Mouse (Mus musculus) Patski (cell line): ENCODE measurements around the gene Ssbp2. TPM values are rescaled to one million over a fixed set of nuclear protein-coding genes. Genes with fewer than 3 reads are reported as not detected.

ENCODE experiments used
- ATAC-seq: fragments of 100-300 bp; one replicate; pipeline ENCODE4 v1.8.0; 2021
- CTCF ChIA-PET: fragments of 350-600 bp; sonication (Branson Sonifier 250); formaldehyde crosslinking; loops from one replicate; lab custom pipeline; 2022; ENCODE audit warnings: inconsistent platforms; lab: Charles Lee
- POLR2A ChIA-PET: fragments of 350-600 bp; sonication (Branson Sonifier 250); formaldehyde crosslinking; loops from one replicate; lab custom pipeline; 2022; ENCODE audit warnings: antibody characterized with exemption, inconsistent platforms; lab: Charles Lee
- DNase-seq: peaks from one replicate; pipeline ENCODE4 v3.0.0-alpha.2; 2011; ENCODE audit warnings: low read depth, low spot score
- H3K27me3 ChIP-seq: fragments of 371-371 bp; one replicate; pipeline ENCODE4 v1.5.1; 2021
- CTCF ChIP-seq: fragments of 100-300 bp; IDR thresholded peaks from one replicate; pipeline ENCODE4 v1.5.1; 2021
- in situ Hi-C: fragments of 300-500 bp; cut with MboI; formaldehyde crosslinking; loops from 3 replicates; pipeline ENCODE4 v1.11.1; 2018; ENCODE audit warnings: low pct_unique_long_range_greater_than_20kb, mixed read lengths
- polyA plus RNA-seq: library from polyadenylated mRNA; unstranded; gene quantifications from one replicate; pipeline ENCODE4 v1.2.3, GENCODE M21; 2021

Ssbp2 gene
- polyA plus RNA-seq, 1 experiment from 2014 or later, result 91.1 TPM

DNA sequence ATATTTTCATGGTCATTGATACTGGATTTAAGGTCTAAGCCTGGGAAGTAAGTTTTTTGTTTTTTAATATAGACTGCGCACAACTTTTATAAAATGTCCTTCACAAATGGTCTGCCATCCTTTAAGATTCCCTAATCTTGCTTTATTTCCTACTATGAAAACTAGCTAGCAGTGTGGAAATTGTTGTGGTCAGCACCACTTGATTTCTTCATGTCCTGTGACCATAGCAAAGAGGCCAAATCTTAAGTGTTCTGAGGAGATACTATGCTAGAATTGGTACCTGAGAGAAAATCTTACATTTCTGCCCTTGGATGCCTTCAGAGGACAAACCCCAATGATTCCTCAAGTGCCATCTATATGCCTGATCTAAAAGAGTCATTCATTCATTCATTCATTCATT lies 60.9 kb downstream of the Ssbp2 start:
- no peak for DNase-seq
- ChIA-PET CTCF (no interaction called here), POLR2A (no interaction called here)
- ATAC-seq, result no peak
- no peaks in the 10 kb centered on the region for H3K27me3 ChIP-seq
- in situ Hi-C loops, result no loop called here
- no peak for TF ChIP-seq CTCF

DNA sequence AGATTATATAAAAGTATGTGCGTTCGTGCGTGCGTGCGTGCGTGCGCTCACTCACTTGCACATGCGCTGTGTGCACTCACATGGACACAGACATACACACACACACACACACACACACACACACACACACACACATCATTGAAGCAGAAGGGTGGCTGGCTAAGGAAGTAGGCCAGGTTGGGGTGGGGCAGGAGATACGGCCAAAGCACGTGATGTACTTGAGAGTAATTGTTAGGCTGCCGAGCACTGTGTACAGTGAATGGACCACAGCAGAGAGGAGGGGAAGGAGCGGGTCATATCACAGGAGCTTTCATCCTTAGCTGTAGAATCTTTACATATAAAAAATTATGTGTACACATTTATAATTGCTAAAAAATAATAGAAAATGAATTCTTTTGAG lies 66.0 kb downstream of the Ssbp2 start:
- ATAC-seq (no peak), DNase-seq (no peak)
- ChIA-PET POLR2A (no interaction called here), CTCF (interaction anchor here (1.2 kb wide), 1 partner anchor 8 kb away, joined by 3 read pairs; no protein-coding TSS in a partner anchor)
- no peaks in the 10 kb centered on the region for H3K27me3 ChIP-seq
- in situ Hi-C loops, result no loop called here
- TF ChIP-seq CTCF, result no peak

GRCm38 (mm10) chr13:91529821-91530220 lies 69.7 kb downstream of the Ssbp2 start:
- in situ Hi-C loops, result no loop called here
- POLR2A ChIA-PET, result no interaction called here
- no peak for TF ChIP-seq CTCF

GRCm38 (mm10) chr13:91536711-91537110 lies 76.6 kb downstream of the Ssbp2 start:
- in situ Hi-C loops, result no loop called here
- ChIA-PET CTCF (no interaction called here), POLR2A (no interaction called here)
- TF ChIP-seq CTCF, result no peak
- no peaks in the 10 kb centered on the region for H3K27me3 ChIP-seq
- ATAC-seq (no peak), DNase-seq (no peak)

More at GRCm38 (mm10) chr13:91529821-91530220, 69.7 kb downstream of the Ssbp2 start:
- no peak for DNase-seq
- no peaks in the 10 kb centered on the region for H3K27me3 ChIP-seq
- CTCF ChIA-PET, result interaction anchor here (0.9 kb wide), 1 partner anchor 9 kb away, joined by 3 read pairs; no protein-coding TSS in a partner anchor
- ATAC-seq, result no peak

DNA sequence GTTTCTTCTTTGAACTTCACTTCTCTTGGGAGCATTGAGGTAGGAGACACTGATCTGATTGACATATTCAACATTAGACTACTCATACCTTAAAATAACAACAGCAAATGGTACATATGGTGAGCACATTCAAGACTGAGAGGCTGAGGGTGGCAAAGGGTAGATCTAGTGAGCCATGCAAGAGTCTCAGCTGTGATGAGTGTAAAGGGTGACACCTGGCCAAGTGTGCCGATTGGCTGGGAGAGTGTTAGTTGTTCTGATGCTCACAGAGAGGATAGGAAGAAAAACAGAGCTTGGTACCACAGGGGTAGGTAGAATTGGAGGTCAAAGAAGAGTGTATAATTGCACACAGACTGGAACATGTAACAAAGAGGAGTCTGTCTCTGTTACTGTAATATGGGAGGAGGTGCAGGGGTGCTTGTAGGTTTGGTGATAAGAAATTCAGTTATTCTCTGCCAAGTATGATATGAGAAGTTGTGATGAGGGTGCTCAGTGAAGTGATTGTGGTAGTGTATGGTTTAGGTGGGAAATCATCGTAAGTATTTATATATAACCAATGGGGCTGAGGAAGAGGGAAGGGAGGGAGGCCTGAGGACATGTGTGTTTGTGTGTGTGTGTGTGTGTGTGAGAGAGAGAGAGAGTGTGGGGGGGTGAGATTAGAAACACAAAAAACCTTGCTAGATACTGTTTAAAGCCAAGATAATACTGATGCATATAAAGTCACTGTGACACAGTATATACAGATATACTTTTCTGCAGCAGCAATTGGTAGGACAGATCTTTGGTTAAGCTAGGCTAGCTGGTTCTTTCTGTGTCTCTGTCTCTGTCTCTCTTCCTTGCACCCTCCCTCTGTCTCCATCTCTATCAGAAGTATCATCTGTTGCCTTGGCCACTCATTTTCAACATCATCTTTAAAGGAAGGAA lies 80.3 kb downstream of the Ssbp2 start:
- ChIA-PET CTCF (no interaction called here), POLR2A (no interaction called here)
- no peaks in the 10 kb centered on the region for H3K27me3 ChIP-seq
- DNase-seq, result no peak
- in situ Hi-C loops, result no loop called here
- no peak for TF ChIP-seq CTCF
- no peak for ATAC-seq

GRCm38 (mm10) chr13:91541069-91541429 lies 81.0 kb downstream of the Ssbp2 start:
- in situ Hi-C loops, result no loop called here
- POLR2A ChIA-PET, result no interaction called here
- no peak for ATAC-seq

GRCm38 (mm10) chr13:91543555-91543954 lies 83.5 kb downstream of the Ssbp2 start:
- POLR2A ChIA-PET, result no interaction called here
- DNase-seq (no peak), ATAC-seq (no peak)
- in situ Hi-C loops, result no loop called here
- no peak for TF ChIP-seq CTCF
- H3K27me3 ChIP-seq, result no peaks in the 10 kb centered on the region
- CTCF ChIA-PET, result no interaction called here

More at GRCm38 (mm10) chr13:91541069-91541429, 81.0 kb downstream of the Ssbp2 start:
- TF ChIP-seq CTCF, result no peak
- no peak for DNase-seq
- H3K27me3 ChIP-seq, result no peaks in the 10 kb centered on the region
- CTCF ChIA-PET, result no interaction called here

GRCm38 (mm10) chr13:91564047-91564446 lies 104.0 kb downstream of the Ssbp2 start:
- TF ChIP-seq CTCF, result no peak
- H3K27me3 ChIP-seq, result no peaks in the 10 kb centered on the region
- ATAC-seq (no peak), DNase-seq (no peak)
- POLR2A ChIA-PET, result no interaction called here
- in situ Hi-C loops, result no loop called here
- CTCF ChIA-PET, result interaction anchor here (1.6 to 1.7 kb wide), 2 partner anchors 11 to 16 kb away, joined by 3 to 4 read pairs; no protein-coding TSS in a partner anchor

GRCm38 (mm10) chr13:91564755-91565154 lies 104.7 kb downstream of the Ssbp2 start:
- DNase-seq, result no peak
- ATAC-seq, result no peak
- POLR2A ChIA-PET, result no interaction called here

DNA sequence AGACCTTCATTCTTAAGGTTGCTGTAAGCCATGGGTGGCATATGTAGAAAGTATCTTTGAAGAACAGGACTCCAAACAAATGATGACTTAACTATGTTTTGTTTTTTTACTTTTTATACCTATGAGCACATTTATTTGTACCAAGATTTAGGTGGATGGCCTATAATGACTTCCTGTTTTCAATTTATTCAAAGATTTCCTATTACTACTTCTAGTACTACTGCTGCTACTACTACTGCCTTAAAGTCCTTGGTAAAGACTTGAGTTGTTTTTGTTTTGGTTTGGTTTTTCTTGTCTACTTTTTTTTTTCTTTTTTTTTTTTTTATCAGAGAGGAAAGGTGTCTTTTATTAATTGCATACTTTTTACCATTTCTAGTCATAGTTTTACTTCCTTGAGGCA lies 121.4 kb downstream of the Ssbp2 start:
- ATAC-seq (no peak), DNase-seq (no peak)
- in situ Hi-C loops, result no loop called here
- ChIA-PET CTCF (no interaction called here), POLR2A (no interaction called here)
- H3K27me3 ChIP-seq, result no peaks in the 10 kb centered on the region
- TF ChIP-seq CTCF, result no peak

More at GRCm38 (mm10) chr13:91564755-91565154, 104.7 kb downstream of the Ssbp2 start:
- in situ Hi-C loops, result no loop called here
- no peak for TF ChIP-seq CTCF
- CTCF ChIA-PET, result interaction anchor here (1.6 to 1.7 kb wide), 2 partner anchors 10 to 17 kb away, joined by 3 to 4 read pairs; no protein-coding TSS in a partner anchor
- no peaks in the 10 kb centered on the region for H3K27me3 ChIP-seq

DNA sequence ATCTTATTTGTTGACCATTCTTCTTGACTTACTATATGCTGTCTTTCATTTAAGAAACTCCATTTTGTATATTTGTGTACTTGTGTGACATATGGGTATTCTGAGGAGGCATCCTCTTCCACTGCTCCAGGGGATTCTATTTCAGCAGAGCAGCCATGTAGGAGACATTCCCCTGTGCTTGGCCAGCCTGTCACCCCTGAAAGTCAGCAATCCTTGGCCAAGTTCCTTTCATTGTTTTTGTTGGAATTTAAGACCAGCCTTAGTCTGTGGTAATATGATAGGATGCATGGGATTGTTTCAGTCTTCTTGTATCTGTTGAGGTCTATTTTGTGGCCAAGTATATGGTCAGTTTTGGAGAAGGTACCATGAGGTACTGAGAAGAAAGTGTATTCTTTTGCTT lies 122.1 kb downstream of the Ssbp2 start:
- in situ Hi-C loops, result no loop called here
- no peaks in the 10 kb centered on the region for H3K27me3 ChIP-seq
- TF ChIP-seq CTCF, result no peak
- CTCF ChIA-PET, result no interaction called here
- POLR2A ChIA-PET, result no interaction called here
- DNase-seq (no peak), ATAC-seq (no peak)
